Mouse (Mus musculus): ENCODE measurements at regions not wholly inside any gene's neighbourhood (a gene's known extent, or its start where the extent isn't known, plus 50 kb on each side); places are given as distances from the start of the nearest gene placed in this dataset.

DNA sequence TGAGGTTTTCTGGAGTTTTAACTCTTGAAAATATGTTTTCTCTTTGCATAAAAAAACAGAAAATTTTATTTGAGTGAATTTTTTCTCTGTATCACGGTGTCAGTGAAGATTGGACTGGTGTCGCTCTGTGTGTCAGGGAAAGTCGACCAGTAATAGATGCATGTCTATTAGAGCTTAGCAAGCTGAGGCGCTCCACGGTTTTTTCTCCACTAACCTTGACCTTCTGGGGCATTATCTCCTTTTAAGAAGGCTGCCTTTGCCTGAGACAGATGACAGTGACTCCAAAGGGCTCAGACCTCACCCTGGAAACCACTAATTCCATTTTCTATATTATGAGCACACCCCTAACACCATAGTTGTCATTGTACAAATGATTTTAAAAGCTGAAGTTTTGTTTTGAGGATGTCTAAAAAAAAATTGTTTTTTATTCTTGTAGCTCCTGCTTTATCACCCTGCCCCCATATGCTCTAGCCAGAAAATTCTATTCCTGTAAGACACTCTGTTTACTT is 561.8 kb downstream of the Gm43517 start:
- DNase-seq = no peak

DNA sequence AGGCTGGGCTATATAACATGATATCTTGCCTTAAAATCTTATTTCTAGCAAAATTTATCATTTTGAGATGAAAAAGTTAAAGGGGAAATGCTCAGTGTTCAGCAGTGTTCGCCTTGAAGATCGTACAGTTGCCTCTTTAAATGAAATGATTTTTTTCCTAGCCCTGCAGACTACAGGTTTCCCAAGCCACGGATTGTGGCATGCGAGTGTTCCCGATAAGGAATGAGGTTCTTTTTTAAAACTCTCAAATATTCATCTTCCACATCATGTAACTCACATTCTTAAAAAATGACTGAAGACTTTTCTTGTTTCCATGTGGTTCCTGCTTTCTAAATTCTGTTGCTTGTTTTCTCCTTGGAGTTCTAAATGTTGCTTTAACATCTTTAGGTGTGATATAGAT is 566.0 kb downstream of the Gm43517 start:
- no peak for DNase-seq

DNA sequence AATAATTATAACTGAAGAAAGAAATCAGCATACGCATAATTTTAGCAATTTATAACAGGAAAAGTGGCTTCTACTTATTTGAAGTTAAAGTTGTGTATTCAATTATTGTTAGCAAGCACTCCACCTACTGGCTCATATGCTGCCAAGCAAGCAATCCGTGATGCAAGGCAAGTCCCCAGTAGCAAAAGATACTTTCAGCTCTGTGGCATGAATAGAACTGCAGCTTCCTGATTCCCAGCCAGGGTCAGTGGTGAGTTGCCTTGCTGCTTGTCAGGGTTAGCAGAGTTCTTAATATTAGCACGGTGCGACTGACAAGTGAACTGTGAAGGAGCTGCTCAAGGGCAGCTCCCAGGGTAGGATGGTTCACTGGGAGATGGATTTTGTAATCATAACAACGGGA is 566.8 kb downstream of the Gm43517 start:
- DNase-seq = peak; percentile 80

DNA sequence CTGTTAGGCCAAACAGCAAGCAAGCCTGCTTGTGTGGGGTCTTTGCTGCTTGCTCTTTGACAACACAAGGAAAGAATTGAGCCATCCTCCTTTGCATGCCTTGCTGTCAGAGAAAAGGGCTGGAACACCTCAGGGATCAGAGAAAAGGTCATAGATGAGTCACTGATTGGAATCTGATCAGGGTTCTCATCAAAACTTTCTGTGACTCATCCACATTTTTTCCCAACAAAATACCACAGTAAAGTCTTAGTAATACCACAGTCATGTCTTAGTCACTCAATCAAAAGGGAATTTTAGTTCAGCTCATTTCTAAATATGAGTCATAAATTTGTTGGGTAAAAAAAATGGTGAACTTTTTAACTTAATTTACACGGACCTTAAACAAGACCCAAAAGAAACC is 583.1 kb downstream of the Gm43517 start:
- no peak for DNase-seq

DNA sequence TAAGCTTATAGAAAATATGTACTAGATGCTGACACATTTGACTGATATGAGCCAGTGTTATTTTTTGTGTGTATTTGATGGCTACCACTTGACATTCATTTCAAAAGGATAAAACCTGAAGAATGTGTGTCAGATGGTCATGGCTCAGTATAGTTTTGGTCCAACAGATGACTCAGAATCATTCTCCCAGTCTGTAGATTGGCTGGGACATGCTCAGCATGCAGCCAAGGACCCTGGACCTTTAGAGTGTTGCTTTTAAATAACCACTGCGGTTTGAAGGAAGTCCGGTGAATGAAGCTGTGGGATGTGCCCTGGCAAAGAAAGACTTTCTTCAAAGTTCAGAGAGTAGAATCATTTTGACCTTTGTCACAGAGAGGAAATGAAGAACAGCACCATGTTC is 584.6 kb downstream of the Gm43517 start:
- DNase-seq = no peak

DNA sequence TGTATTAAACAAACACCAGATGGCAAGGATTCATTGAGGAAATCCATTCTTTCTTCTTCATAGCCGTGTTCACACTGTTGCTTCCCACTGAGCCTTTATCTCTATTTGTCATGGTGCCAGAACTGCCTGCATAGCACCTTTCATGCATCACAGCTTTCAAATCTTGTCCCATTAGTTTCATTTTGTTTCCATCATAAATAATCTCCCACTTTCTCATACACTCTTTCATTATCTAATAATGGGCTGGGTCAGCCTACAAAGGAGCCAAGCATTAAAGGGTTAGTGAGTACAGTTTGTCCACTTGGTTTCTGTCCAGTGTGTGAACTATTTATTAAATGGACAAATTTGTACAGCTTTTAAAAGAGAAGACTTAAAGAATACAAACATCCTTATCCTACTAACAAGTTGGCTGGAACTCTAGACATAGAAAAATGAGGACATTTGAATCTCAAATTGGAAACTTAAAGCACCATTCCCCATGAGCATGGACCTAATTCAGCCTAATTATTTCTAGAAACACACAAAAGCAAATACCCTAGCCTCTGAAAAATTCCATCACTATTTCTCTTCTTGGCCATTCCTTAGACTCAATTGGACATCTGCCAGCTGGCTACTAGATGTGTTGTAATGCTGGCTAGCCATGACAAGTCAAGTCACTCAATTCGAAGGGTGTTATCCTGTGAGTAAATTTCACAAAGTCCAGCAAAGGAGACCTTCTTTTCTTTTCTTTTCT is 589.8 kb downstream of the Gm43517 start:
- DNase-seq = no peak

DNA sequence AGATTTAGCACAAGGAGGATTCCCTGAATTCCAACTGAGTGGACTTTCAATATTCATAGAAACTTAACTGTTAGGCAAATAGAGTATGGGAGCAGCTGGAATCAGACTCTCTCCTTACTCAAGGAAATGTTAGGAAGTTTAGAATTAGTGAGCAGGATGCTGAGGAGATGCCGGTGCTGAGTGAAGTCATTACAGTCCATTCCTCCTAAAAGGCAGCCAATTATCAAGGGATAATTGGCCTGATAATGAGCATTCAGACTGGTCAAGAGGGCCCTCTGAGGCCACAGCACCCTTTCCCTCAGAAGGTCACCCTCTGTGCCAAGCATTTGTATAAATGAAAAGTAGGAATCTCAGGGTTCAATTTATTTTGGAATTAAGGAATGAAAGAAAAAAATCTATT is 590.6 kb downstream of the Gm43517 start:
- DNase-seq = no peak

DNA sequence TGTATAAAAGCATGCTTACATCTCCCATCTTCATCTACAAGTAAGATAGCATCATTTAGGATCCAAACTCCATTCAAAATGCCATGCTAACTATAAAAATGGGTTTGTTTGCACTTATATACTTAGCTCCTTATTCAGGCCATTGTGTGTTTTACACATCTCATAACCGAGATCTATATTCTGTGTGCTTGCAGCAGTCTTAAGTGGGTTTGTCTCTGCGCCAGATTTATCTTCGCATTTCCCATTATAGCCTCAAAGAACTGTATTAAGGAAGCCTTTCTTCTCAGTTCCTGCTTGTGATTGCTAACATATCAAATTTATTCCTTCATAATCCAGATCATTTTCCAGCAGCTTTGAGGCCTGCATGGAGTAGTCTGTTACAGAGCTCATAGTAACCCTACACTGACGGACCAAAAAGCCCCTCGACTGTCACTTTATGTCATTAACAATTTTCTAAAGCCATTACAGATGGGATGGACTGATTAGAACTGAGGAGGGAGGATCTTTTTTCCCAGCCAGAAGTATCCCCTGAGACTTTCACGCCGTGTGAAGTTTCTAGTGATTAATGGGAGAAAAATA is 607.6 kb downstream of the Gm43517 start:
- DNase-seq = peak; percentile 32

DNA sequence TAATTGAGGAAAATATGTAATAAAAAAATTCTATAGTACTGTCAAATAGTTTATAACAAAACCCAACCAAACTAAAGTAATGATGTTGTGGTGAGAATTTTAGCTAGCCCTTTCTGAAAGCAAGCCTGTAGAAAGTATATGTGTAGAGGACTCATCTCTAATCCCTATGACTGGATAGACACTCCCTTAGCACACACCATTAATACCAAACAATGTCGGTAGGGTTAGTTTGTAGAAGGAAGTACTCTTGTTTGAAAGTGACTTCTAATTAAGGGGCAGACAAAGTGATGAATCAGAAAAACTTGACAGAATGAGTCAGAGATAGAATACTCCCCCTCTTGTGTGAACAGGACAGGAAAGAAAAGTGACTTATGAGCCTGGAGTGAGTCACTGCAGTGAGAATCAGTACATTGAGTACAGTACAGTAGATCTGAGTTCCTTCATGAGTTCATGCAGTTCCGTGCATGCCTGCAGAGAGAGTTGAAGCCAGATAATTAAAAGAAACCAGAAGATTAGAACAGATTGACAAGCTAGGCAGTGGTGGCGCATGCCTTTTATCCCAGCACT is 610.0 kb downstream of the Prkd1 start:
- peak; percentile 58 for DNase-seq

DNA sequence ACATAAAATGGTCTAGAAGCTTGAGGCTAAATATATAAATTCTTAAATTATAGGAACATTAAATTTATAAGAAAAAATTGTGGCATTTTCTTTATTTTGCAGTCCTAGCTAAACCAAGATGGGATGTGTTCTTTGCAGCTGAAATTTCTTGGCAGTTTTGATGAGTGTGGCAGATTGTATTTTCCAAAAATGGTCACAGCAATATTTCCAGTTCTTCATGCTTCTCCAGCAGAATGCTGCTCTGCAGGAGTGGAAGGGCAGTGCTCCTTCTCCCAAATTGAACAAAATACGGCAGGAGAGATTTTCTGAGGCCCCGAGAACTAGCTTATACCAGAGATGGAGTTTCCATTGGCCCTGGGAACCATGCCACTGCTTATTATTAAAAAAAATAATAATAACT is 587.6 kb downstream of the Prkd1 start:
- DNase-seq = peak; percentile 21

DNA sequence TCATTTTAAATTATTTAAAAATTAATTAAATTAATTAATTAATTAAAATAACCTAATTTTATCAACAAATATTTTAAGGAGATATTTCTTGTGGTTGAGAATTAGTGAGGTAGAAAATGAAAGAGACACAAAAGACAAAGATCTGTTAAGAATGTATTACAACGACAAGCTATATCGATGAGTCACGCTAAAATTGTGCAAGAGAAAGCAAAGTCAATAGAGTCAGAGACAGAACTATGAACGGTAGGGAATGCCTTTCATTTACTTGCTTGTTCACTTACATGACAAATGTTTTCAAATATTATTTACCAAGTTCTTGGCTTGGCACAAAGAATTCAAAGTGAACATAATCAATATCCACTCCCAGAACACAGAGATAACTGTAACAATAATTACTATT is 582.5 kb downstream of the Prkd1 start:
- no peak for DNase-seq

DNA sequence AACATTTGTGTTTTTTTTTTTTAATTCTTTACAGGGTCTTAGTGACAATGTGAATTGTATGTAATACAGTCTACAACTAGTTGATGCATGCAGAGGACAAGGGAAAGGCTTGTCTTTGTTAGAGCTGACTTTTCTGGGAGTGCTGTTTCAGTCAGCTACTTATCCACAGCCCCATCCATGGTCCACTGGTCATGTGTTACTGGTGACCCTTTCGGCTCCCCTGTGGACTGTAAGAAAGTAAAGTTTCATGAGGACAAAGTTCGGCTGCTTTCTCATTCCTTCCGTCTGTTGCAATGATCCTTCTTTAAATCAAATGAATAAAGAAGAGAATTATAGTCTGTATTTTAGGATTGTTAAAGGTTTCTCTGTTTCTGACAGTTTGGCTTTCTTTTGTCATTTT is 577.1 kb downstream of the Prkd1 start:
- no peak for DNase-seq

DNA sequence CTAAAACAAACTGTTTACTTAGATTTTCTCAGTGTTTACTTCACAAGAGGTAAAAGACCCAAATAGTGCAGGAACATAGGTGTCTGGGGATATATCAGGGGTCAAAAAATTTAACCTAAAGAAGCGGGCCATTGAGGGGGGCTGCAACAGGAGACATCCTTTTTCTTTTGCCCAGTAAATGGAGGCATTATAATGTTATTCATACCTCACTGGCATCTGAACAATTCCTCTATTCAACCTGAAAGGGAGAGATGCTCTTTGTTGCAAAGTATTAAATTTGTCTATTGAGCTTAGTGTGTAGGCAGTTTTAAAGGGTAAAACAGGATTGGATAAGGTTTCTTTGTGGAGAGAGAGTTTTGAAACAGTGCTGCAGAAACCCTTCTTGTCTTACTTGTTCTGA is 576.5 kb downstream of the Prkd1 start:
- no peak for DNase-seq

DNA sequence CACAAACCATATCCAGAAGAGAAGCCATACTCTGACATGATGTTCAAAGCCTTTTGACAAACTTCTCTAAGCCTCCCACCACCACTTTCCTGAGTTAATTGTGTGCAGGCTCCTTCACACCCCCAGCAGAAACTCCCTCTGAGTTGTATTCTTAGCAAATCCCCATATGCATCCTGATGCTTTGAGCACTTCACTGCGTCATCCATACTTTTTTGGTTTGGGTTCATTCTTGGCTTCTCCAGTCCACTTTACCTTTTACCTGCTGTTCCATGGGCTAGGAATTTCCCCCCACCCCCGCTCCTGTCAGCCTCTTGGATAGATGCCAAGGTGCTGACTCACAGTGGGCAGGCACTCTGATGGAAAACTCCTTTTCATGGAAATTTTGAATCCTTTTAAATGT is 575.2 kb downstream of the Prkd1 start:
- DNase-seq = peak; percentile 71

DNA sequence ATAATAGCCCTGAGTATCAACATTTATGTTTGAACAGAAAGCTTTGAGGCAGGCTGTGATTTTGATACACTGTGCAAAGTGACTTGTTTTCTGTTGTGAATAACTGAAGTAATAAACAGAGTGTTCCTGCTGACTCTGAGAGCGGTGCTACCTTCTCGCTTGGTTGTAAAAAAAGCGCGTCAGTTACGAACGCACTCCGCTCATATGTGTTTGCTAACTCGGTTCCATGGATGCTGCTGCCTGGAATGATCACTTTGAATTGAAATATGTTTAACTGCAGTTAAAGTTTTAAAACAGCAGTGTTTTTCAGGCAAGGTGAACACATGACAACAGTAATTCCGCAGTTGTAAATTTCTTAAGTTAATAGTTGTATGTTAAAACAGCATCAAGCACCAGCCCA is 567.7 kb downstream of the Prkd1 start:
- DNase-seq = no peak

DNA sequence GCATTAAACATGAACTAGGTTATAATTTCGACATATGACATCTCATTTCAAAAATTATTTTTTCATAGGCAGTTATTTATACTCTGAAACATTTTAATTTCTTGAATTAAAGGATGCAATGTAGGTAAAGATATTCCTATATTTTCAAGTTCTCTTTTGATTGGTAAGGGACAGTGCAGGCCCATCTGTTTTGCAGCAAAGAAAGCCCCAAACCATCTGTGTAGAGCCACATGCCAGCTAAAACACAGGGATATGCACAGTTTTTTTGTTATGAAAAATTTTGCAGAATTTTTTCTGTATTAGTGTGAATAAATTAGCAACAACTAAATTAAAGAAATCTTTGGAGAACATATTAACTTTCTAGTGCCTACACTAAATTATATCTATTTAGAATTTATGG is 567.3 kb downstream of the Prkd1 start:
- peak; percentile 49 for DNase-seq

DNA sequence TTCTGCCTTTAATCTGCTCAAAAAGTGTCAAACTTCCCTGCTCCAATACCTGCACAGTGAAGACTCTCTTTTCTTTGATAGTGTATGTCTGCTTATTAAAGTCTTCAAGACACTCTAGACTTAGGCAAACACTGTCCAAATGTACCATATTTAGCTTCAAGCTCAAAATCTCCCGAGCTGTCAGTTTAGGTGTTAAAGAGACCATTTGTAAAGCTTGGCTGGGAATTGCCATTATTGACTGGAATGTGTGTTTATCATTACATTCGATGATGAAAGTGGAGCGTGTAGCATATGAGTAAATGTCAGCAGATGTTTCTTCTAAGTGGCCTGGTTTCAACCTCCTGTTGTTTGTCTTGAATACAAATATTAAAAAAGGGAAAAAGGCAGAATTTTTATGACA is 564.4 kb downstream of the Prkd1 start:
- DNase-seq = no peak

DNA sequence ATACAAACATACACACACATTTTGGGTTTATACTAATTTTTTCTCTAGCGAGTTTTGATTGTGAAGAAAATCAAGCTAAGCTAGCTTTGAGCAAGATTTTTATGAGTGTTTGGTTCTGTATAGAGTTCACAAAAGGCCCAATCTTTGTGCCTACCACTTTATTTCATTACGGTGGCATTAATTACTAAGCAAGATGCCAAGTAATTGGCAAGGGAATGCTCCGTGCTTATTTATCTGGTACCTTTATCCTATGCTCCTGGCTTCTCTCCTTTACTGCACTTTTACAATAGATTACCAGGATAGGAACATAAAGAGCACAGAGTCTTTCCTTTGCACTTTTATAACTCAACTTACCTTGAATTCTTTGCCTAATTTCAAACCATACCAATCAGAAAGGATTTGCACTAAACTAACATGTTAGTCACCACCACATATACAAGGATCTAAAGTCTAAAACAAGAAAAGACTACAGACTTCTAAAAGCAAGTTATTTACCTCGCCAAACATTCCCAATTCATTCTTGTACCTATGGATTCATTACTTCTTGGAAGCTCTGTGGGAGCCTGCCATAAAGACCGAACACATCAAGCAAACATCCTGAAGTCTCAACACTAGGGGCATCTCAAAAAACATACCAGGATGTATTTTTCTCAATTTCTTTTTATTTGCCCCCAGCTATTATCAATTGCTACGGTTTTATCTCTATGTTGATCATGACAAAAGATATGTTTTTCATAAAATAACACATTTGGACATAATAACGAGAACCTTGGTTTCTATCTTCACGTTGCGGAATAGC is 537.5 kb downstream of the Prkd1 start:
- no peak for DNase-seq

DNA sequence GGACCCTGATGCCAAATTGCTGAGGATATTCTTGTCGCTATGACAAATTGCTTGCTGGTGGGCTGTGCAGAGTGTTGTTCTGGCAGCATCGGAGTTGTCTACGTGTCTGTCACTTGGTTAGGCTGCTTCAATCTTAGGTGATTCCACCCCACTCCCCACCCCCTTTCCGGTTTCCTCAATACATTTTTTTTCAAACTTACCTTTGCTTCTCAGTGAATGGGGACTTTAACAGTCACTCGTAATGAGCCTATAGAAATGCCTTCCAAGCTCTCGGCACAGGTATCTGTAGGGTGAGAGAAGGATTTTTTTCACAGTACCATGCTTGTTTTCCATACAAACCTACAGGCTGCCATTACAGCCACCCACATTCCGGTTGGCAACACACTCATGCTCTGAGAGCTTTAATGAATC is 536.8 kb downstream of the Prkd1 start:
- peak; percentile 59 for DNase-seq

DNA sequence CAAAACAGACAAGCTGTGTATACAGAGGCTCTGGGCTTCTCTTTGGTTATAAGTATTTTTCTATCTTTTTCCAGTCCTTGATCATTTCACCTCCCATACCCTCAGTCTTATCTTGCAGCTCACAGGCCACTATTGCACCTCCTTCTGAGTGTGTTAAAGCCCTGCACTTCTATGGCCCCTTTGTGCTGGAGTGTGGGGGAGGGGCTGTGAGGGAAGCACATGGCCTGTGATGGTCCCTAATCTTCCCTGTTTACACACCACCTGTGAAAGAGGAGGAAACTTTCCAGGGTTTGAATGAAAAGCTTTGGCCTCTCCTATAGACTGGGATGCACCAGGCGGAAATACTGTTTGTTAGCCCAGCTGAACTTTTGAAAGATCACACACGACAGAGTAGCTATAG is 533.0 kb downstream of the Prkd1 start:
- DNase-seq = no peak

DNA sequence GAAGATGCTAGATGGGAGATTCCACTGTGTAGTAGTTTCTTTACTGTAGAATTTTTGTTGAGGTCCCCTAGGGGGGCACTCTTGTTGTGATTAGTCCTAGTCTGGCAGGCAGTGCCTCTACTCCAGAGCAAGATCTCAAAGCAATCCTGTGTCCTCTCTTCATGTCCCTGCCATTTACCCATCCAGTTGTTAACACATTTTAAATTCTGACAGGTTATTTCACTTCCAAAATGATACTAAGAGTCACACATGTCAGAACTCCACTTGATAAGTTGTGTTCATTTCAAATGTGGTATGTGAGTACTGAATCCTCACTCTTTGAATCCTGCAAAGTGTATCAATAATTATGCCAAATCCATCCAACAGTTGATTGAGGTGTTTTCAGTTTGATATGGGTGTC is 530.6 kb downstream of the Prkd1 start:
- DNase-seq = no peak

DNA sequence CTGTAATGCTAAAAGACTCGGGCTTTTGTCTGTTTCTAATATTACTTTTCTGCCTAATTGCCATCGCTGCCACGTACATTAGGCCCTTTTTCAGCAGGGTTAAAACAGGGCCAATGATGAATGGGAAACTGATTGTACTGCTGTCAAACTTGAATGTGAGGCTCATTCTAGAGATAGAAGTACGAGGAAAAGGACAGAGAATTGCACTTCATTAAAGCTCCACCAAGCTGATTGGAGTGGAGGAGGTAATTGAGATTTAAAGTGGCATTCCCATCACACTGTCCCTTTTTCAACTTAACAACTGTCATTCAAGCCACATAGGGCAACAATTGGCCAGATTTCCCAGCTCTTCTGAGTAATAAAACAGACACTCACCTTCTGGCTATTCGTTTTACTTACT is 526.8 kb downstream of the Prkd1 start:
- DNase-seq = no peak

DNA sequence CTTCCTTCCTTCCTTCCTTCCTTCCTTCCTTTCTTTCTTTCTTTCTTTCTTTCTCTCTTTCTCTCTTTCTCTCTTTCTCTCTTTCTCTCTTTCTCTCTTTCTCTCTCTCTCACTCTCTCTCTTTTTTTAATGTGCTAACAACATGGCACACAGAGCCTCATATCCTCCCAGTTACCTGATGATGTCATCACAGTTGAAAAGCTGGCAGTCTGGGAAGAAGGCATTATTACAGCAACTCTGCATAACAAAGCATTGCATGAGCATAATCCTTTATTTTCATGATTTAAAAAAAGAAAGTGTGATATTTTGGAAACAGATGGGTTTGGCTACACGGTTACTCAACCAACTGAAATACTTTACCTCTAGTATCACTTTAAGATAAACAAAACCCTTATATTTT is 525.9 kb downstream of the Prkd1 start:
- no peak for DNase-seq

DNA sequence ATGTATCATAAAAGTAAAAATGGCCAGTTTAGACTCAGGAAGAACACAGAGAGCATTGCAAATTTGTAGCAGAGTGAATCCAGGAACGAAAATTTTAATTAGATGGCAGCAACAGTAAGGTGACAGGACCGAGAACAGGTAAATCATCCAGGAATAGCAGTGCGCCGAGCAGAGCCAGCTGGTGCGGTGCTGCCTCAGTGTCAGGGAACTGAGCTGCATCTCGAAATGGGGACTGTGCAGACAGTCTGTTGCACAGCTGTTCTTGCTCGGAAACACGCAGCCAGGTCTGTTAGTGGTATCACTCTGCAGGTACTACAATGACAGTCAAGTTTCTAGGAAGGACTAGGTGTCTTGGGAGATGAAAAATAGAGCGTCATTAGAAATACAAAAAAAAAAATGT is 490.8 kb downstream of the Prkd1 start:
- peak; percentile 15 for DNase-seq

Data from right cerebral cortex, adult 18-20 months (tissue).